Mouse (Mus musculus) limb, embryonic 14.5 days (tissue): ENCODE measurements around the gene Mapk13. TPM values are rescaled to one million over a fixed set of nuclear protein-coding genes. Genes with fewer than 3 reads are reported as not detected.
"Not testable (repeated sequence)": the region's sequence is repeated elsewhere in the genome, so short reads cannot be mapped to it uniquely, and the experiment has no call there.

Experiments
- ATAC-seq: fragments of 200-750 bp; cut with Nextera tagmentation; 2 replicates; pipeline ENCODE4 v1.8.0; 2017; ENCODE audit warnings: low read depth, moderate number of reproducible peaks, moderate TSS enrichment; ENCODE audit not compliant: low FRiP score
- DNase-seq: peaks from one replicate; pipeline ENCODE4 v3.0.0-alpha.2; 2015; ENCODE audit warnings: low spot score
- H3K27ac ChIP-seq: fragments of 300-500 bp; sonication (generic); replicated peaks from 2 replicates; pipeline ENCODE4 v1.5.1; 2014; ENCODE audit warnings: low read depth, mild to moderate bottlenecking, low read length, moderate library complexity, mixed read lengths
- H3K27me3 ChIP-seq: fragments of 300-500 bp; sonication (generic); 2 replicates; pipeline ENCODE4 v1.6.1; 2014; ENCODE audit warnings: low read length, mixed read lengths; ENCODE audit not compliant: control insufficient read depth, insufficient read depth
- H3K36me3 ChIP-seq: fragments of 300-500 bp; sonication (generic); 2 replicates; pipeline ENCODE4 v1.6.1; 2014; ENCODE audit warnings: mild to moderate bottlenecking, low read length, moderate library complexity, mixed read lengths; ENCODE audit not compliant: control insufficient read depth, insufficient read depth
- H3K4me1 ChIP-seq: fragments of 300-500 bp; sonication (generic); 2 replicates; pipeline ENCODE4 v1.6.1; 2014; ENCODE audit warnings: antibody characterized with exemption, low read length, mixed read lengths; ENCODE audit not compliant: control insufficient read depth, insufficient read depth
- H3K4me2 ChIP-seq: fragments of 300-500 bp; sonication (generic); replicated peaks from 2 replicates; pipeline ENCODE4 v1.6.1; 2014; ENCODE audit warnings: low read depth, mild to moderate bottlenecking, low read length, moderate library complexity; ENCODE audit not compliant: severe bottlenecking
- H3K4me3 ChIP-seq: fragments of 300-500 bp; sonication (generic); replicated peaks from 2 replicates; pipeline ENCODE4 v1.5.1; 2014; ENCODE audit warnings: low read length
- H3K9ac ChIP-seq: fragments of 300-500 bp; sonication (generic); 2 replicates; pipeline ENCODE4 v1.6.1; 2014; ENCODE audit warnings: mild to moderate bottlenecking, low read depth, low read length, moderate library complexity; ENCODE audit not compliant: severe bottlenecking
- H3K9me3 ChIP-seq: fragments of 300-500 bp; sonication (generic); 2 replicates; pipeline ENCODE4 v1.6.1; 2016; ENCODE audit warnings: low read length; ENCODE audit not compliant: control insufficient read depth
- POLR2A ChIP-seq: fragments of 200-500 bp; IDR thresholded peaks from 2 replicates; pipeline ENCODE4 v1.8.0; 2012; ENCODE audit warnings: inconsistent platforms, mild to moderate bottlenecking, moderate library complexity, borderline replicate concordance; ENCODE audit not compliant: insufficient read depth, insufficient read length; ENCODE audit errors: extremely low read depth
- WGBS: fragments of 180-500 bp; shearing (Covaris S2); extraction: QIAGEN DNeasy Blood & Tissue Kit; methylation state at CpG from one replicate; pipeline ENCODE4 v1.1.7; 2014; 5-methylcytosine and 5-hydroxymethylcytosine counted together
- polyA plus RNA-seq, 2 experiments: library from polyadenylated mRNA; depleted of rRNA in 1 of 2; stranded (reverse) in 1 of 2; unstranded in 1 of 2; fragments of >200 nt; fragmentation: Nextera tagmentation in 1 of 2; extraction: Ambion mirVana in 1 of 2; gene quantifications; 2 replicates each; pipeline versions ENCODE4 v1.2.1 to v1.2.3; 2012 to 2014

The Mapk13 gene
- polyA plus RNA-seq, 2 experiments = 39.4 to 55.6 TPM

DNA sequence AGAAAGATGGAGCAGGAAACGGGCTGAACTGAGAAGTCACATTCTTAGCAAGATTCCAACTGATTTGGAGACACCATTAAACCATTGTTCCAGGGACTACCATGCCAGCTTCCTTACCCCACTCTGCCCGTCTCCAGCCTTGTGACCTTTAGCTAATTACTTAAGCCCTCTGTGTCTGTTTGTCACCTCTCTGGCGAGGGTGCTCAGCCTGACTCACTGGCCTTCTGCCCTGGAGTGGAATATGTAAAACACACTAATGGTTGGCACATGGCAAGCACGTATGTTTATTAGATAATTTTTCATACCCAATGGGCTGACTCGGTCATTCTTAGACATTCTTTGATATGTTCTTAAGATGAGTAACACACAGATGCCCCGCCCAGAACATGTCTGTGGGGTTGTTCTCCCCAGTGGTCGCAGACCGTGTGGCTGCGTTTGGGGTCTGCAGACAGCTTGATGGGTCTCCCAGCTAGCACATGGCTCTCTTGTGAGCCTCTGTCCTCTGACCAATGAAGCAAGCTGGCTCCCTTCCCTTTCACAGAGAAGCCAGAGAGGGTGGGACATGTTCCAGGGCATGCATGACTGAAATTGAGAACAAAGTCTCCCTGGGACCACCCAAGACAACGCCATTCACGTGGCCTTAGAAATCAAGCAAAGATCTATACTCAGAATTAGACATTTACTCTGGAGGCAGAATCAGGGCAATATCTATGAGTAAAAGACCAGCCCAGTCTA, 2.1 kb upstream of the Mapk13 start:
- H3K36me3 ChIP-seq = no peaks in the 10 kb centered on the region
- peaks cover 7% of the 10 kb centered on the region; the same call in 1 of the 2 replicates for H3K4me1 ChIP-seq
- H3K9ac ChIP-seq = no peak overlapping the region
- H3K27me3 ChIP-seq = peaks cover 12% of the 10 kb centered on the region
- 68% methylated on average over 11 of the region's 11 CpGs for WGBS
- no peak for TF ChIP-seq POLR2A
- H3K27ac ChIP-seq = no peak overlapping the region
- no peak overlapping the region for H3K4me3 ChIP-seq
- DNase-seq (no peak), ATAC-seq (no peak)
- no peak overlapping the region for H3K4me2 ChIP-seq
- no peaks in the 10 kb centered on the region for H3K9me3 ChIP-seq

DNA sequence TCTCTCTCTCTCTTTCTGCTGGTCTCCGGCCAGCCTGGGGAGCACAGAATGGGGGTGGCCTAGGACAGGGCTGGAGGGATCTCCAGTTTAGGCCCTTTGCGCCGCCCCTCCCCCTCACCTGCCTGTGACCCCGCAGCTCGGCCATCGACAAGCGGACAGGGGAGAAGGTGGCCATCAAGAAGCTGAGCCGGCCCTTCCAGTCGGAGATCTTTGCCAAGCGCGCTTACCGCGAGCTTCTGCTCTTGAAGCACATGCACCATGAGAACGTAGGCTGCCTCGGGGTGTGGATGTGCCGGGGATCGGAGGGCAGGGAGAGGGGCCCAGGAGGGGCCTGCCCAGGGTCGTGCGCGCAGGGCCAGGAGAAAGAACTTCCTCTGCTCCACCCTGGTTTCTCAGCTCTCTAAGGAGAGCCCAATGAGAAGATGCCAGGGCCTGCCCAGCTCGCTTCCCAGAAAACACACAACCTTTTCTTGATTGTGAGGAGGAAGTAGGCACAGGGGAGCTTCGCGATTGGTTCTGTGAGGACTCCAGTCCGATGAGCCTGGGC, 851 bp downstream of the Mapk13 start:
- peak overlapping the region; percentile 52 for H3K9ac ChIP-seq
- DNase-seq (no peak), ATAC-seq (no peak; the same call in 1 of the 2 replicates)
- H3K4me2 ChIP-seq = peak overlapping the region; percentile 92
- H3K27me3 ChIP-seq = peaks cover 12% of the 10 kb centered on the region
- H3K36me3 ChIP-seq = no peaks in the 10 kb centered on the region
- H3K9me3 ChIP-seq = no peaks in the 10 kb centered on the region
- H3K4me1 ChIP-seq = peaks cover 7% of the 10 kb centered on the region; the same call in 1 of the 2 replicates
- WGBS = 5% methylated on average over 20 of the region's 24 CpGs
- H3K4me3 ChIP-seq = peak overlapping the region; percentile 47
- no peak overlapping the region for H3K27ac ChIP-seq
- no peak for TF ChIP-seq POLR2A

DNA sequence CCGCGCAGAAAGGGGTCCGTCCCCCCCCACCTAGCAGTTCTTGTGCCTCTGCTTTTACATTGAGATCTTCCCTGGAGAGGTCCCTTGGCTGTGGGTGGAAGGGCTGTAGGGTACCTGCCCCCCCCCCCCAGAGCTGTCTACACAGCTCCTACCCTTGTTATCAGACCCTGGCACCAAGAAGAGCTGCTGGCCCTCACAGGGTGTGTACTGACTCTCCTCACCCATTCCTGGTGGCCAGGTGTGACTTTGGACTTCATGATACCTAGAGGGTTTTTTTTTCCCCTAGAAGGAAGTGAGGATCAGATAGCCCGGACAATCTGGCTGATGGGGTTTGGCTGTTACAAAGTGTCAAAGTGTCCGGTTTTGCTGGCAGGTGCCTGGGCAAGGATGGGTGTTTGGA, 2.2 kb downstream of the Mapk13 start:
- 84% methylated on average over 5 of the region's 5 CpGs for WGBS
- no peak overlapping the region for H3K27ac ChIP-seq
- DNase-seq (no peak), ATAC-seq (no peak)
- no peak overlapping the region for H3K9ac ChIP-seq
- no peak for TF ChIP-seq POLR2A
- H3K36me3 ChIP-seq = no peaks in the 10 kb centered on the region
- no peak overlapping the region for H3K4me3 ChIP-seq
- H3K9me3 ChIP-seq = no peaks in the 10 kb centered on the region
- H3K27me3 ChIP-seq = peaks cover 12% of the 10 kb centered on the region
- peaks cover 7% of the 10 kb centered on the region; the same call in 1 of the 2 replicates for H3K4me1 ChIP-seq
- no peak overlapping the region for H3K4me2 ChIP-seq

DNA sequence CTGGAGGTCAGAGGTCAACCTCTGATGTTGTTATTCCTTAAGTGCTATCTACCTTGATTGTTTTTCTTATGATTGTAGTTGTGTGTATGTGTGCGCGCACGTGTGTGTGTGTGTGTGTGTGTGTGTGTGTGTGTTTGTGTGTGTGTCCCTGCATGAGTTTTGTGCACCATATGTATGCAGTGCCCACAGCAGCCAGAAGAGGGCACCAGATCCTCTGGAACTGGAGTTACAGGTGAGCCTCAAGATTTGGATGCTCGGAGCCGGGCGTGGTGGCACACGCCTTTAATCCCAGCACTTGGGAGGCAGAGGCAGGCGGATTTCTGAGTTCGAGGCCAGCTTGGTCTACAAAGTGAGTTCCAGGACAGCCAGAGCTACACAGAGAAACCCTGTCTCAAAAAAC, 5.2 kb downstream of the Mapk13 start:
- H3K36me3 ChIP-seq, H3K4me2 ChIP-seq, DNase-seq, H3K4me3 ChIP-seq, H3K9ac ChIP-seq, H3K27ac ChIP-seq, H3K9me3 ChIP-seq, H3K27me3 ChIP-seq, H3K4me1 ChIP-seq, ATAC-seq: not testable (repeated sequence)
- WGBS = 93% methylated on average over 9 of the region's 9 CpGs

DNA sequence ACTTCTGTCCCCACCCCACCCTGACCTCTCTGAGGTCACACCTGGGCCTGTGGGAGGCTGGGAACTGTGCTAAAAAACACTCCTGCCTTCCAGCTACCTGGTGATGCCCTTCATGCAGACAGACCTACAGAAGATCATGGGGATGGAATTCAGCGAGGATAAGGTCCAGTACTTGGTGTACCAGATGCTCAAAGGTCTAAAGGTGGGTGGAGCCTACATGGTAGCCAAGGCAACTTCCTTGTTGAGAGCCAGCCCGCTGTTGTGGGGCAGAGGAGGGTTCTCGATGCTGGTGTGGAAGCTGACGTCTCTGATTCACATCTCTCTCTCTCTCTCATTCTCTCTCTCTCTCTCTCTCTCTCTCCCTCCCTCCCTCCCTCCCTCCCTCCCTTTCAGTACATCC, 6.1 kb downstream of the Mapk13 start:
- Histone ChIP-seq H3K9ac (no peak overlapping the region), H3K4me3 (no peak overlapping the region), H3K9me3 (no peaks in the 10 kb centered on the region), H3K27me3 (no peaks in the 10 kb centered on the region), H3K36me3 (no peaks in the 10 kb centered on the region), H3K27ac (no peak overlapping the region), H3K4me2 (no peak overlapping the region), H3K4me1 (0 out of 2 replicates have a peak, but pooled peaks cover under 1% of the 10 kb centered on the region)
- DNase-seq (no peak), ATAC-seq (no peak)
- no peak for TF ChIP-seq POLR2A
- 76% methylated on average over 4 of the region's 4 CpGs for WGBS
